ENCODE assay signal across 19 mouse cellular contexts in the genomic region with DNA sequence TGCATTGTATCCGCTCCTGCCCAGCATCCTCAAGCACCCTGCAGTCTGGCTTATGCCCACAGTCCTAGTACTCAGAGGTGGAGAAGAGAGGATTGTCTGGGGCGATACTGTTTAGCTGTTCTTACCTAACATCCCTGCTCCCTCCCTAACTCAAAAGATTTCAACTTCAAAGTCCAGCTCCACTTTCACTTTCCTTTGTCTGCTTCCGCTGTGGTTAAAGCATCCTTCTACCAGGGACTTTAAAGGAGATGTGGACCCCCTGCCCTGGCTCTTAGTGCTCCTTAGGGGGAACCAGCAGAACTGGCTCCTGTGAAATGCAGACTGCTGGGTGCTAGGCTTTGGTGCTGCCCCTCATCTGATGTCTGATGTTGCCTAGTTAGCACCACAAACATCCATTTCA.
DNase-seq lines count a peak whose midpoint lies in the region; TF ChIP-seq lines count a peak whose summit lies in the region.
"Had no signal": no experiment of that assay in that cellular context is flagged by ENCODE, and none has a peak within 500 bp of the region (broad histone marks: within the 10 kb centered on the region; RNA-seq: fewer than 3 reads in every experiment).

No protein-coding gene starts in this region.

- no peaks in the 10 kb centered on the region for H3K36me3 ChIP-seq in thymus, adult 2 months (ENCODE audit: control insufficient read depth, insufficient read depth, low read length)
- peaks cover 40% of the 10 kb centered on the region for H3K36me3 ChIP-seq in megakaryocyte, embryonic 14.5 days (replicated peaks; ENCODE audit: low read length)
- H3K36me3 ChIP-seq: embryonic facial prominence, embryonic 15.5 days had no signal

- peaks cover 13% of the 10 kb centered on the region for H3K4me1 ChIP-seq in thymus, adult 2 months (replicated peaks; ENCODE audit: control insufficient read depth, insufficient read depth, low read length)
- peaks cover 5% of the 10 kb centered on the region; the same call in 1 of the 2 replicates for H3K4me1 ChIP-seq in bone marrow, adult 2 months (ENCODE audit: control insufficient read depth, insufficient read depth, low read length)
- H3K4me1 ChIP-seq in megakaryocyte, embryonic 14.5 days = peaks cover 64% of the 10 kb centered on the region
- H3K4me1 ChIP-seq: embryonic facial prominence, embryonic 15.5 days; hindbrain, embryonic 13.5 days; liver, embryonic 15.5 days had no signal

- DNase-seq in thymus, adult 2 months = peak; percentile 38
- DNase-seq in thymus, postnatal 25 days = no peak
- DNase-seq in gastrocnemius, postnatal 25 days = no peak
- DNase-seq in urinary bladder, postnatal 10 days (ENCODE audit: low spot score) = no peak
- no peak for DNase-seq in adrenal gland, postnatal 25 days
- DNase-seq: cerebellum, adult 2 months; heart, adult 2 months; kidney, adult 11 months; kidney, postnatal 14 days; left cerebral cortex, postnatal 4 days; lung, postnatal 36 days; retina, postnatal 1 day; spleen, adult 18-20 months had no signal

- peaks cover 5% of the 10 kb centered on the region for H3K9me3 ChIP-seq in megakaryocyte, embryonic 14.5 days
- H3K9me3 ChIP-seq: embryonic facial prominence, embryonic 15.5 days; hindbrain, embryonic 13.5 days; liver, embryonic 15.5 days had no signal

- peak overlapping the region; percentile 60 for H3K27ac ChIP-seq in thymus, adult 2 months (ENCODE audit: control insufficient read depth, insufficient read depth, low read length)
- H3K27ac ChIP-seq in bone marrow, adult 2 months (ENCODE audit: control insufficient read depth, insufficient read depth, low read depth, low read length, poor library complexity) = peak overlapping the region; percentile 64; the same call in 1 of the 2 replicates
- H3K27ac ChIP-seq: embryonic facial prominence, embryonic 15.5 days; heart, adult 2 months; hindbrain, embryonic 13.5 days; liver, embryonic 15.5 days; stomach, postnatal 0 days had no signal

- TF ChIP-seq POLR2A in thymus, adult 2 months (IDR thresholded peaks at IDR 0.05; ENCODE audit: control insufficient read depth, extremely low read depth, insufficient read depth, low read length, poor library complexity) = no peak
- TF ChIP-seq POLR2A in bone marrow, adult 2 months (IDR thresholded peaks at IDR 0.05; ENCODE audit: borderline replicate concordance, control insufficient read depth, low read depth, low read length) = no peak

- no peak for TF ChIP-seq CTCF in thymus, adult 2 months (IDR thresholded peaks at IDR 0.05; ENCODE audit: borderline replicate concordance, control insufficient read depth, extremely low read depth, insufficient read depth, low read length, poor library complexity)
- no peak for TF ChIP-seq CTCF in bone marrow, adult 2 months (IDR thresholded peaks at IDR 0.05; ENCODE audit: control insufficient read depth, insufficient read depth, low read length)

- 5% methylated on average over 3 of the region's 3 CpGs for WGBS in thymus, adult 2 months
- WGBS in bone marrow, adult 2 months = 14% methylated on average over 3 of the region's 3 CpGs

- no peaks in the 10 kb centered on the region for H3K27me3 ChIP-seq in thymus, adult 2 months (ENCODE audit: control insufficient read depth, insufficient read depth, low read length)
- no peaks in the 10 kb centered on the region for H3K27me3 ChIP-seq in megakaryocyte, embryonic 14.5 days (replicated peaks)
- H3K27me3 ChIP-seq: embryonic facial prominence, embryonic 15.5 days; hindbrain, embryonic 13.5 days; liver, embryonic 15.5 days had no signal

- no peak overlapping the region for H3K4me3 ChIP-seq in thymus, adult 2 months (ENCODE audit: control insufficient read depth, insufficient read depth, low read length)
- H3K4me3 ChIP-seq in bone marrow, adult 2 months (replicated peaks; ENCODE audit: control insufficient read depth, low read depth, low read length) = peak overlapping the region; percentile 69
- H3K4me3 ChIP-seq in megakaryocyte, embryonic 14.5 days (replicated peaks) = peak overlapping the region; percentile 80
- H3K4me3 ChIP-seq: embryonic facial prominence, embryonic 15.5 days; heart, adult 2 months; hindbrain, embryonic 13.5 days; liver, embryonic 15.5 days had no signal
